Mouse (Mus musculus) forebrain, postnatal 0 days (tissue): Measurements from ENCODE around the gene Sh3gl3. TPM values are rescaled to one million over a fixed set of nuclear protein-coding genes. Genes with fewer than 3 reads are reported as not detected.

Experiments used
- ATAC-seq: fragments of 200-750 bp; cut with Nextera tagmentation; 2 replicates; pipeline ENCODE4 v1.8.0; 2017; ENCODE audit warnings: mild to moderate bottlenecking, moderate library complexity
- DNase-seq: peaks from one replicate; pipeline ENCODE4 v3.0.0-alpha.2; 2015
- H3K27ac ChIP-seq: fragments of 300-500 bp; sonication (generic); 2 replicates; pipeline ENCODE4 v1.5.1; 2014; ENCODE audit warnings: low read depth, mild to moderate bottlenecking, antibody characterized with exemption, low read length, moderate library complexity, mixed read lengths
- H3K27me3 ChIP-seq: fragments of 300-500 bp; sonication (generic); 2 replicates; pipeline ENCODE4 v1.6.1; 2014; ENCODE audit warnings: mild to moderate bottlenecking, low read length, mixed read lengths; ENCODE audit not compliant: insufficient read depth
- H3K36me3 ChIP-seq: fragments of 300-500 bp; sonication (generic); 2 replicates; pipeline ENCODE4 v1.6.1; 2014; ENCODE audit warnings: mild to moderate bottlenecking, moderate library complexity; ENCODE audit not compliant: insufficient read depth
- H3K4me1 ChIP-seq: fragments of 300-500 bp; sonication (generic); 2 replicates; pipeline ENCODE4 v1.6.1; 2014; ENCODE audit warnings: antibody characterized with exemption; ENCODE audit not compliant: insufficient read depth
- H3K4me2 ChIP-seq: fragments of 300-500 bp; sonication (generic); 2 replicates; pipeline ENCODE4 v1.6.1; 2014; ENCODE audit warnings: low read depth, mild to moderate bottlenecking, moderate library complexity
- H3K4me3 ChIP-seq: fragments of 300-500 bp; sonication (generic); 2 replicates; pipeline ENCODE4 v1.5.1; 2014; ENCODE audit warnings: low read depth, low read length, mixed read lengths
- H3K9ac ChIP-seq: fragments of 300-500 bp; sonication (generic); 2 replicates; pipeline ENCODE4 v1.6.1; 2014; ENCODE audit warnings: mild to moderate bottlenecking
- H3K9me3 ChIP-seq: fragments of 300-500 bp; sonication (generic); 2 replicates; pipeline ENCODE4 v1.6.1; 2016; ENCODE audit warnings: low read length
- CTCF ChIP-seq: sonication (generic); IDR thresholded peaks from 2 replicates; pipeline ENCODE4 v1.5.1; 2016; ENCODE audit warnings: antibody characterized with exemption, control low read depth, low read depth
- WGBS: fragments of 180-500 bp; shearing (Covaris S2); extraction: QIAGEN DNeasy Blood & Tissue Kit; methylation state at CpG from one replicate; pipeline ENCODE4 v1.1.7; 2014; 5-methylcytosine and 5-hydroxymethylcytosine counted together
- polyA plus RNA-seq: library from polyadenylated mRNA; unstranded; fragments of >200 nt; fragmentation: Nextera tagmentation; extraction: Ambion mirVana; gene quantifications from 2 replicates; pipeline ENCODE4 v1.2.1, GENCODE M21; 2015
- total RNA-seq: library from RNA; depleted of rRNA; stranded (reverse); fragments of >200 nt; gene quantifications from 2 replicates; pipeline ENCODE4 v1.2.3, GENCODE M21; 2014

Sh3gl3 gene
- total and polyA plus RNA-seq, 2 experiments from 2014 or later, result 72.2 to 101 TPM

GRCm38 (mm10) chr7:82234898-82235290 is 61.3 kb downstream of the Sh3gl3 start:
- ATAC-seq (no peak), DNase-seq (no peak)
- H3K4me3 ChIP-seq, result no peak overlapping the region
- H3K4me2 ChIP-seq, result no peak overlapping the region
- TF ChIP-seq CTCF, result no peak
- H3K9me3 ChIP-seq, result no peaks in the 10 kb centered on the region
- no peak overlapping the region for H3K27ac ChIP-seq
- H3K36me3 ChIP-seq, result no peaks in the 10 kb centered on the region
- H3K4me1 ChIP-seq, result no peaks in the 10 kb centered on the region
- WGBS, result 34% methylated on average over 4 of the region's 4 CpGs
- H3K9ac ChIP-seq, result no peak overlapping the region
- H3K27me3 ChIP-seq, result no peaks in the 10 kb centered on the region

DNA sequence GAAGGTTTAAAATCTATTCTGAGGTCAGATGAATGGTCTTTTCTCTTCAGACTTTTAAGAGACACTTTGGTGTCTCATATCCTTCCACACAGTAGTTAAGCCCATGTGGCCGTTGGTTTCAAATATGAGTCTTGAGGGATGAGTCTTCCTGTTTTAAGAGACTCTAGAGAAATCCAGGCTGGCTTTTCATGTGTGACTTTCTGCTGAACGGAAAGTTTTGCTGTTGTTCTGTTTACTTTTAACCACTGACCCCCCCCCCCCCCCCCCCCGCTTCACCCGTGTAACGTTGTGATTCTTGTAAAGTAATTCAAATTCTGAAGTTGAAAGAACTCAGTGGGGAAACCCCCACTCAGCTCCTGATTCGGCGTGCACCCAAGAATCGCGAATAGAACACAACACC is 61.8 kb downstream of the Sh3gl3 start:
- DNase-seq, result no peak
- Histone ChIP-seq H3K4me2 (no peak overlapping the region), H3K4me1 (no peaks in the 10 kb centered on the region), H3K9ac (no peak overlapping the region), H3K4me3 (no peak overlapping the region), H3K27me3 (no peaks in the 10 kb centered on the region), H3K9me3 (no peaks in the 10 kb centered on the region), H3K27ac (no peak overlapping the region), H3K36me3 (no peaks in the 10 kb centered on the region)
- no peak for ATAC-seq
- TF ChIP-seq CTCF, result no peak
- 72% methylated on average over 9 of the region's 9 CpGs for WGBS

GRCm38 (mm10) chr7:82236152-82236898 is 62.7 kb downstream of the Sh3gl3 start:
- Histone ChIP-seq H3K36me3 (no peaks in the 10 kb centered on the region), H3K27ac (no peak overlapping the region), H3K9ac (no peak overlapping the region), H3K9me3 (no peaks in the 10 kb centered on the region), H3K4me3 (no peak overlapping the region), H3K4me1 (no peaks in the 10 kb centered on the region), H3K27me3 (no peaks in the 10 kb centered on the region), H3K4me2 (no peak overlapping the region)
- DNase-seq (no peak), ATAC-seq (no peak)
- TF ChIP-seq CTCF, result no peak
- 73% methylated on average over 11 of the region's 11 CpGs for WGBS

DNA sequence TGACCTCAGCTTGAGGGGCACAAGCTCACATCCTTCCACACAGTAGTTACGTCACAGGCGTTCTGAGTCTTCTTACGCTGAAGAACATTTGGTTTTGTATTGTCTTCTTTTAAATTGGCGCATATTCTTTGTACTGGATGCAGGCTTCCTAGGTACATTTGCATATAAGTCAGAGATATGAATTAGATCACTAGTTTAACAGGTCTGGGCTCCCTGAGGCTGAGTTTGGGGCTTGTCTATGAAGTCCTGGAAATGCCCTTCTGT is 63.2 kb downstream of the Sh3gl3 start:
- Histone ChIP-seq H3K9ac (no peak overlapping the region), H3K4me2 (no peak overlapping the region), H3K36me3 (no peaks in the 10 kb centered on the region), H3K9me3 (no peaks in the 10 kb centered on the region), H3K27me3 (no peaks in the 10 kb centered on the region), H3K27ac (no peak overlapping the region), H3K4me1 (no peaks in the 10 kb centered on the region), H3K4me3 (no peak overlapping the region)
- 82% methylated on average over 4 of the region's 4 CpGs for WGBS
- TF ChIP-seq CTCF, result no peak
- ATAC-seq (no peak), DNase-seq (no peak)

GRCm38 (mm10) chr7:82240424-82241240 is 67.0 kb downstream of the Sh3gl3 start:
- WGBS, result 85% methylated on average over 8 of the region's 8 CpGs
- DNase-seq, result no peak
- ATAC-seq, result no peak
- H3K4me1 ChIP-seq, result no peaks in the 10 kb centered on the region
- H3K36me3 ChIP-seq, result no peaks in the 10 kb centered on the region
- H3K27me3 ChIP-seq, result no peaks in the 10 kb centered on the region
- no peak for TF ChIP-seq CTCF
- H3K9ac ChIP-seq, result no peak overlapping the region
- no peak overlapping the region for H3K4me3 ChIP-seq
- no peaks in the 10 kb centered on the region for H3K9me3 ChIP-seq
- H3K27ac ChIP-seq, result no peak overlapping the region
- no peak overlapping the region for H3K4me2 ChIP-seq

GRCm38 (mm10) chr7:82244701-82245100 is 71.1 kb downstream of the Sh3gl3 start:
- 69% methylated on average over 3 of the region's 3 CpGs for WGBS

More at GRCm38 (mm10) chr7:82244701-82245100, 71.1 kb downstream of the Sh3gl3 start:
- H3K4me3 ChIP-seq, result no peak overlapping the region
- H3K9me3 ChIP-seq, result no peaks in the 10 kb centered on the region
- H3K4me2 ChIP-seq, result no peak overlapping the region
- no peaks in the 10 kb centered on the region for H3K27me3 ChIP-seq
- H3K27ac ChIP-seq, result no peak overlapping the region
- H3K9ac ChIP-seq, result no peak overlapping the region
- ATAC-seq, result no peak
- no peak for TF ChIP-seq CTCF
- H3K4me1 ChIP-seq, result 0 out of 2 replicates have a peak, but pooled peaks cover 8% of the 10 kb centered on the region
- no peaks in the 10 kb centered on the region for H3K36me3 ChIP-seq
- DNase-seq, result no peak
